Mouse (Mus musculus) lung, postnatal 36 days (tissue): ENCODE data around the gene 1700084M14Rik.
"Not testable (repeated sequence)": the region's sequence is repeated elsewhere in the genome, so short reads cannot be mapped to it uniquely, and the experiment has no call there.

Experiments used
- DNase-seq: peaks from one replicate; pipeline ENCODE4 v3.0.0; 2022; ENCODE audit warnings: mixed read lengths

Gene 1700084M14Rik

GRCm38 (mm10) chrX:91575811-91576210, at the start of gene 1700084M14Rik:
Gene 1700084M14Rik (minus strand): TSS chrX:91575911.
- not testable (repeated sequence) for DNase-seq
